Mouse (Mus musculus) lung, embryonic 16.5 days (tissue): ENCODE measurements at regions not wholly inside any gene's neighbourhood (a gene's known extent, or its start where the extent isn't known, plus 50 kb on each side); places are given as distances from the start of the nearest gene placed in this dataset.
A peak's percentile ranks its signal among the peaks of the same experiment; 100 is the strongest.

Experiments
- ATAC-seq: fragments of 200-750 bp; cut with Nextera tagmentation; 2 replicates; pipeline ENCODE4 v1.8.0; 2017; ENCODE audit warnings: low read depth, mild to moderate bottlenecking, moderate library complexity
- H3K27ac ChIP-seq: fragments of 300-500 bp; sonication (generic); 2 replicates; pipeline ENCODE4 v1.5.1; 2014; ENCODE audit warnings: mild to moderate bottlenecking, control low read depth, low read length
- H3K27me3 ChIP-seq: fragments of 300-500 bp; sonication (generic); 2 replicates; pipeline ENCODE4 v1.6.1; 2014; ENCODE audit warnings: low read depth, low read length, mixed read lengths; ENCODE audit not compliant: control insufficient read depth, insufficient read depth
- H3K36me3 ChIP-seq: fragments of 300-500 bp; sonication (generic); 2 replicates; pipeline ENCODE4 v1.6.1; 2014; ENCODE audit warnings: low read length; ENCODE audit not compliant: control insufficient read depth, insufficient read depth
- H3K4me1 ChIP-seq: fragments of 300-500 bp; sonication (generic); replicated peaks from 2 replicates; pipeline ENCODE4 v1.6.1; 2014; ENCODE audit warnings: low read length, mixed read lengths; ENCODE audit not compliant: control insufficient read depth, insufficient read depth
- H3K4me2 ChIP-seq: fragments of 300-500 bp; sonication (generic); 2 replicates; pipeline ENCODE4 v1.6.1; 2014; ENCODE audit warnings: low read depth, low read length, control low read depth
- H3K4me3 ChIP-seq: fragments of 300-500 bp; sonication (generic); 2 replicates; pipeline ENCODE4 v1.5.1; 2014; ENCODE audit warnings: mild to moderate bottlenecking, low read length, control low read depth
- H3K9ac ChIP-seq: fragments of 300-500 bp; sonication (generic); 2 replicates; pipeline ENCODE4 v1.6.1; 2014; ENCODE audit warnings: low read length, control low read depth
- H3K9me3 ChIP-seq: fragments of 300-500 bp; sonication (generic); 2 replicates; pipeline ENCODE4 v1.6.1; 2016; ENCODE audit warnings: low read length; ENCODE audit not compliant: control insufficient read depth
- WGBS: fragments of 180-500 bp; shearing (Covaris S2); extraction: QIAGEN DNeasy Blood & Tissue Kit; methylation state at CpG from one replicate; pipeline ENCODE4 v1.1.7; 2014; 5-methylcytosine and 5-hydroxymethylcytosine counted together

GRCm38 (mm10) chr3:148202148-148202547, 788.2 kb downstream of the Adgrl2 start:
- 41% methylated on average over 3 of the region's 3 CpGs for WGBS
- Histone ChIP-seq H3K36me3 (no peaks in the 10 kb centered on the region), H3K4me2 (no peak overlapping the region), H3K4me1 (no peaks in the 10 kb centered on the region), H3K9ac (no peak overlapping the region), H3K4me3 (no peak overlapping the region), H3K9me3 (no peaks in the 10 kb centered on the region), H3K27ac (no peak overlapping the region), H3K27me3 (no peaks in the 10 kb centered on the region)
- peak; percentile 97 for ATAC-seq

- Histone ChIP-seq H3K27me3 (no peaks in the 10 kb centered on the region), H3K9me3 (no peaks in the 10 kb centered on the region), H3K4me2 (no peak overlapping the region), H3K4me3 (no peak overlapping the region), H3K27ac (no peak overlapping the region), H3K9ac (no peak overlapping the region), H3K4me1 (no peaks in the 10 kb centered on the region), H3K36me3 (no peaks in the 10 kb centered on the region)
- ATAC-seq, result no peak
- 71% methylated on average over 2 of the region's 2 CpGs for whole genome bisulfite sequencing
Observed at GRCm38 (mm10) chr3:148186704-148187103, 803.7 kb downstream of the Adgrl2 start.

GRCm38 (mm10) chr3:148167556-148167955, 822.8 kb downstream of the Adgrl2 start:
- no peak overlapping the region for H3K9ac ChIP-seq
- H3K9me3 ChIP-seq, result no peaks in the 10 kb centered on the region
- no peak overlapping the region for H3K4me3 ChIP-seq
- H3K27ac ChIP-seq, result no peak overlapping the region
- ATAC-seq, result no peak
- no peak overlapping the region for H3K4me2 ChIP-seq
- 79% methylated on average over 1 of the region's 1 CpGs for WGBS
- no peaks in the 10 kb centered on the region for H3K27me3 ChIP-seq
- H3K36me3 ChIP-seq, result no peaks in the 10 kb centered on the region
- H3K4me1 ChIP-seq, result no peaks in the 10 kb centered on the region

- no peaks in the 10 kb centered on the region for H3K4me1 ChIP-seq
- H3K27ac ChIP-seq, result no peak overlapping the region
- no peak overlapping the region for H3K9ac ChIP-seq
- ATAC-seq, result no peak
- H3K4me3 ChIP-seq, result no peak overlapping the region
- H3K36me3 ChIP-seq, result no peaks in the 10 kb centered on the region
- no peaks in the 10 kb centered on the region for H3K27me3 ChIP-seq
- no peak overlapping the region for H3K4me2 ChIP-seq
- 64% methylated on average over 3 of the region's 3 CpGs for WGBS
- no peaks in the 10 kb centered on the region for H3K9me3 ChIP-seq
Observed at GRCm38 (mm10) chr3:148159059-148159458, 831.3 kb downstream of the Adgrl2 start.

DNA sequence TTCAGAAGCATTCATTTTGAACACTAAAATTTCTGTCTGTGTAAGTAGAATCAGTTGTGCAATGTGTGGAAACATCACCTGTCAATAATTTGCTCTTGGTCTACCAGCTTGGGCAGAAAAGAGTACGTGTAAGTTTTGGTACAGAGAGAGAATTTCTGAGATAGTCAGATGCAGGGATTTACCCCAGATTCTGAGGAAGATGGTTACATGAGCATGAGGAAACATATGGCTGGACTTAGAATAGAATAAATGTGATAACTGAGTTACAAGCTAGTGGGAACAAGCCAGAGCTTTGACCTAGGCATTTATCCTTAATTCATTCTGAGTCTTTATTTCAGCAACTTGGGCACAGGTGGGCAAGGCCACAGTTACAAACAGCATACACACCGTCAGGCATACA, 831.8 kb downstream of the Adgrl2 start:
- ATAC-seq, result no peak
- Histone ChIP-seq H3K4me2 (no peak overlapping the region), H3K36me3 (no peaks in the 10 kb centered on the region), H3K9ac (no peak overlapping the region), H3K4me1 (no peaks in the 10 kb centered on the region), H3K9me3 (no peaks in the 10 kb centered on the region), H3K4me3 (no peak overlapping the region), H3K27ac (no peak overlapping the region), H3K27me3 (no peaks in the 10 kb centered on the region)
- 81% methylated on average over 2 of the region's 2 CpGs for WGBS

DNA sequence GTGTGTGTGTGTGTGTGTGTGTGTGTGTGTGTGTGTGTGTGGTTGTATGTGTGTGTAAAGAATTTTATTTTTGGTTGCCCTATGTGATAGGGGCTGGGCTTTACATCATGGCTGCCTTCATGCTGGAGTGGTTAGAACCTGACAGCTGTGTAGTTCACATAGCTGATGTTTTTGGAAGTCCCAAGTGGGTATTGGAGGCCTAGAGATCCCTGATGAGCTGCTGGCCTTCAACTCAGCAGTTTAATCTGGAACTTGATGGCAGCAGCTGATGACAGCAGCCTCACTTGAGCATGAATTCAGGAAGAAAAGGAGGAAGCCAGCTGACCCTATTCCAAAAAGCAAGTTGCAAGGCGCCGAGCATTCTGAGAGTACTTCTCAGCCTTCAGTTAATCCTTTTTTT, 846.6 kb downstream of the Adgrl2 start:
- no peaks in the 10 kb centered on the region for H3K27me3 ChIP-seq
- no peaks in the 10 kb centered on the region for H3K36me3 ChIP-seq
- no peak overlapping the region for H3K4me3 ChIP-seq
- no peak overlapping the region for H3K9ac ChIP-seq
- WGBS, result 63% methylated on average over 2 of the region's 2 CpGs
- no peak overlapping the region for H3K4me2 ChIP-seq
- no peaks in the 10 kb centered on the region for H3K4me1 ChIP-seq
- no peak overlapping the region for H3K27ac ChIP-seq
- ATAC-seq, result peak; percentile 54
- no peaks in the 10 kb centered on the region for H3K9me3 ChIP-seq

DNA sequence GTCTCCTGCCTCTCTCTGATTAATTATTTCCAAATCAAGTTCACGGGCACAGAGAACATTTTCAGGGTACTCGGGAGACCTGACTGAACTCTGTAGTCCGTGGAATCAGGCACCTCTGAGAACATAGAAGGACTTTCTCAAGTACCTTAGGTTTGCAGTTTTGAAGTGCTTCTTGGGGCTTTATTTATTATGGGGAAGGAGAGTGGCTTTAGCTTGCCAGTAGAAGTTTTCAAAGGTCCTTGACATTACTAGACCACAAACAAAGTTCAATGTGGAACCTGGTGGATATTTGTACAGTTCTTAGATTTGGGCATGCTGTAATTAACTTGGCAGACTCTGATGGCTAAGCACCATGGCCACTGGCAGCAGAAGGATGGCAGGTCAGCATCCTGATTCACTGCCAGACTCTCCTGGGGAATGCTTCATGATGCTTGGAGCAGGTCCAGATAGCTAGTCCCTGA, 853.5 kb downstream of the Adgrl2 start:
- H3K4me3 ChIP-seq, result no peak overlapping the region
- WGBS, result 52% methylated on average over 3 of the region's 3 CpGs
- no peak overlapping the region for H3K9ac ChIP-seq
- no peak overlapping the region for H3K4me2 ChIP-seq
- no peaks in the 10 kb centered on the region for H3K36me3 ChIP-seq
- no peaks in the 10 kb centered on the region for H3K9me3 ChIP-seq
- peaks cover 2% of the 10 kb centered on the region for H3K4me1 ChIP-seq
- H3K27ac ChIP-seq, result no peak overlapping the region
- no peaks in the 10 kb centered on the region for H3K27me3 ChIP-seq
- ATAC-seq, result peak; percentile 90

- Histone ChIP-seq H3K36me3 (no peaks in the 10 kb centered on the region), H3K4me3 (no peak overlapping the region), H3K9me3 (no peaks in the 10 kb centered on the region), H3K27me3 (no peaks in the 10 kb centered on the region), H3K9ac (no peak overlapping the region), H3K27ac (no peak overlapping the region), H3K4me1 (peaks cover 2% of the 10 kb centered on the region), H3K4me2 (no peak overlapping the region)
- WGBS, result 73% methylated on average over 2 of the region's 2 CpGs
- ATAC-seq, result no peak
Observed at GRCm38 (mm10) chr3:148134646-148135045, 855.7 kb downstream of the Adgrl2 start.

- Histone ChIP-seq H3K27me3 (no peaks in the 10 kb centered on the region), H3K9me3 (peaks cover 5% of the 10 kb centered on the region), H3K9ac (no peak overlapping the region), H3K4me1 (no peaks in the 10 kb centered on the region), H3K27ac (no peak overlapping the region), H3K36me3 (no peaks in the 10 kb centered on the region; the same call in 1 of the 2 replicates), H3K4me2 (no peak overlapping the region), H3K4me3 (no peak overlapping the region)
- ATAC-seq, result no peak
Observed at GRCm38 (mm10) chr3:148115576-148115975, 874.8 kb downstream of the Adgrl2 start.

DNA sequence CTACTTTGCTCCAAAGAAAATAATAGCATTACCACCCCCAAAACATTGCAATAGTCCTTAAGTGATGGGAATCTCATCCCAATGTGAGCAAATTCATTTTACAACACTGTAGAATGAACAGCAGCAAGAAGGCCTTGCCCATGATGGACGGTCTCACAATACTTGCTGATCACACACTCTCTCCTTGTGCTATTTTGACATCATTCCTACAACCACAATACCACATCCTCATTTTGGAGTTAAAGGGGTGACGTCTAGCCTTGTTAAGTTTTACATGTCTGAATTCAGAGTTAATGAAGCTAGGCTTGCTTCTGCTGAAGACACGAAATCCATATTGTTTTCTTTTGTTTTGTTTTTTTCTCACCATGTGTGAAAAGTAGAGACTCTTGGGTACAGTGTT, 878.2 kb downstream of the Adgrl2 start:
- H3K4me2 ChIP-seq, result no peak overlapping the region
- 86% methylated on average over 3 of the region's 3 CpGs for WGBS
- H3K36me3 ChIP-seq, result no peaks in the 10 kb centered on the region; the same call in 1 of the 2 replicates
- no peak for ATAC-seq
- no peaks in the 10 kb centered on the region for H3K27me3 ChIP-seq
- H3K4me3 ChIP-seq, result no peak overlapping the region
- no peaks in the 10 kb centered on the region for H3K4me1 ChIP-seq
- peaks cover 5% of the 10 kb centered on the region; the same call in 1 of the 2 replicates for H3K9me3 ChIP-seq
- H3K27ac ChIP-seq, result no peak overlapping the region
- no peak overlapping the region for H3K9ac ChIP-seq
